Mouse (Mus musculus) limb, embryonic 15.5 days (tissue): Measurements from ENCODE around the gene Tpst1. TPM values are rescaled to one million over a fixed set of nuclear protein-coding genes. Genes with fewer than 3 reads are reported as not detected.

Source experiments
- ATAC-seq: fragments of 200-750 bp; cut with Nextera tagmentation; 2 replicates; pipeline ENCODE4 v1.8.0; 2017; ENCODE audit warnings: low read depth, moderate TSS enrichment; ENCODE audit not compliant: insufficient number of reproducible peaks, low FRiP score, low TSS enrichment
- H3K27ac ChIP-seq: fragments of 300-500 bp; sonication (generic); 2 replicates; pipeline ENCODE4 v1.5.1; 2015; ENCODE audit warnings: moderate library complexity, mild to moderate bottlenecking, inconsistent platforms
- H3K27me3 ChIP-seq: fragments of 300-500 bp; sonication (generic); 2 replicates; pipeline ENCODE4 v1.6.1; 2015; ENCODE audit warnings: inconsistent platforms
- H3K36me3 ChIP-seq: fragments of 300-500 bp; sonication (generic); 2 replicates; pipeline ENCODE4 v1.6.1; 2015; ENCODE audit warnings: inconsistent platforms
- H3K4me1 ChIP-seq: fragments of 300-500 bp; sonication (generic); 2 replicates; pipeline ENCODE4 v1.6.1; 2015; ENCODE audit warnings: inconsistent platforms
- H3K4me2 ChIP-seq: fragments of 300-500 bp; sonication (generic); 2 replicates; pipeline ENCODE4 v1.6.1; 2015; ENCODE audit warnings: mild to moderate bottlenecking, inconsistent platforms
- H3K4me3 ChIP-seq: fragments of 300-500 bp; sonication (generic); 2 replicates; pipeline ENCODE4 v1.5.1; 2015; ENCODE audit warnings: mild to moderate bottlenecking, inconsistent platforms
- H3K9ac ChIP-seq: fragments of 300-500 bp; sonication (generic); 2 replicates; pipeline ENCODE4 v1.6.1; 2015; ENCODE audit warnings: inconsistent platforms
- H3K9me3 ChIP-seq: fragments of 300-500 bp; sonication (generic); 2 replicates; pipeline ENCODE4 v1.6.1; 2016; ENCODE audit warnings: inconsistent platforms
- WGBS: fragments of 180-500 bp; shearing (Covaris S2); methylation state at CpG from one replicate; pipeline ENCODE4 v1.1.7; 2015; 5-methylcytosine and 5-hydroxymethylcytosine counted together
- polyA plus RNA-seq: library from polyadenylated mRNA; unstranded; fragments of >200 nt; fragmentation: Nextera tagmentation; extraction: Ambion mirVana; gene quantifications from 2 replicates; pipeline ENCODE4 v1.2.1, GENCODE M21; 2015

Tpst1 gene
- polyA plus RNA-seq, 1 experiment from 2014 or later = 123 TPM

GRCm38 (mm10) chr5:130159761-130160201, 86.7 kb downstream of the Tpst1 start:
- H3K4me1 ChIP-seq = no peaks in the 10 kb centered on the region
- H3K36me3 ChIP-seq = no peaks in the 10 kb centered on the region
- H3K27me3 ChIP-seq = no peaks in the 10 kb centered on the region
- no peak for ATAC-seq
- H3K9ac ChIP-seq = no peak overlapping the region
- H3K4me2 ChIP-seq = no peak overlapping the region
- no peak overlapping the region for H3K27ac ChIP-seq
- WGBS = 62% methylated on average over 7 of the region's 7 CpGs
- H3K9me3 ChIP-seq = no peaks in the 10 kb centered on the region
- no peak overlapping the region for H3K4me3 ChIP-seq

DNA sequence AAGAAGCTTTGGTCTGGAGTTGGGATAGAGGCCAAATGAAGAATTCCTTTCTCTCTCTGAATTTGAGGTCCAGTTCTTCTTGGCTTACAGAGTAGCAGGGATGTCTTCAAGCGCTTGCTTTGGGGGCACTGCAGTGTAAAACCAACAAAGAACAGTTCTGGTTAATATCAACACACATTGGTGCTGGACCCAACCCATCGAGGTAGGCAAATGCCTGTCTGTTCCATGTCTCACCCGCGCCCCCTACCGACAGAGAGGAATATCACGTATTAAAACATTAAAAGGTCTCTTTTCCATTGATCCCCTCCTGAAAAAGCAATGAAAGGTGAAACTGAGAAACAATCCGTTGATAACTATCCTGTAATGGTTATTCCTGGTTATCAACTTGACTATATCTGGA, 90.5 kb downstream of the Tpst1 start:
- no peak for ATAC-seq
- H3K9me3 ChIP-seq = no peaks in the 10 kb centered on the region
- H3K4me1 ChIP-seq = no peaks in the 10 kb centered on the region
- no peak overlapping the region for H3K27ac ChIP-seq
- H3K4me2 ChIP-seq = no peak overlapping the region
- H3K36me3 ChIP-seq = no peaks in the 10 kb centered on the region
- H3K27me3 ChIP-seq = no peaks in the 10 kb centered on the region
- WGBS = 5% methylated on average over 7 of the region's 7 CpGs
- H3K4me3 ChIP-seq = no peak overlapping the region
- H3K9ac ChIP-seq = no peak overlapping the region

DNA sequence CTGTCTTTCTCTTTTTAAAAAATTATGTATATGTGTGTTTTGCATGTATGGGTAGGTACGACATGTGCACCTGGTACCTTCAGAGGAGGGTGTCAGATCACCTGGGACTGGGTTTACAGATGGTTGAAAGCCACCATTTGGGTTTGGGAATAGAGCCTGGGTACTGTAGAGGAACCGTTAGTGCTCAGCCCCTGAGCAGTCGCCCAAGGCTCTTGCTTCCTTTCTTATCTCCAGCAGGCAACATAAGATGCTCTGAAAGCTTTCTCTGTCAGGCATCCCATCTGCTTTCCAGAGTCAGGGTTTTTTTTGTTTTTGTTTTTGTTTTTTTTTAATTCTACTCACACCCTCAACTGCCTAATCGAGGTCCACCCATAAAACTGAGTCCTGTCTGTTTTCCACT, 92.1 kb downstream of the Tpst1 start:
- no peaks in the 10 kb centered on the region for H3K9me3 ChIP-seq
- 74% methylated on average over 4 of the region's 4 CpGs for WGBS
- ATAC-seq = no peak
- H3K9ac ChIP-seq = no peak overlapping the region
- no peaks in the 10 kb centered on the region for H3K4me1 ChIP-seq
- H3K36me3 ChIP-seq = no peaks in the 10 kb centered on the region
- no peak overlapping the region for H3K27ac ChIP-seq
- no peak overlapping the region for H3K4me3 ChIP-seq
- no peaks in the 10 kb centered on the region for H3K27me3 ChIP-seq
- no peak overlapping the region for H3K4me2 ChIP-seq

- no peaks in the 10 kb centered on the region for H3K9me3 ChIP-seq
- no peak overlapping the region for H3K4me3 ChIP-seq
- no peaks in the 10 kb centered on the region for H3K36me3 ChIP-seq
- no peak overlapping the region for H3K9ac ChIP-seq
- no peak overlapping the region for H3K27ac ChIP-seq
- ATAC-seq = no peak
- peaks cover 24% of the 10 kb centered on the region for H3K4me1 ChIP-seq
- H3K27me3 ChIP-seq = no peaks in the 10 kb centered on the region
- WGBS = 48% methylated on average over 6 of the region's 6 CpGs
- no peak overlapping the region for H3K4me2 ChIP-seq
Measured at GRCm38 (mm10) chr5:130169109-130169508, 96.0 kb downstream of the Tpst1 start.

- Histone ChIP-seq H3K36me3 (no peaks in the 10 kb centered on the region), H3K27ac (peak overlapping the region; percentile 88), H3K4me1 (peaks cover 25% of the 10 kb centered on the region), H3K4me3 (peak overlapping the region; percentile 89), H3K9ac (peak overlapping the region; percentile 94), H3K9me3 (no peaks in the 10 kb centered on the region), H3K27me3 (no peaks in the 10 kb centered on the region), H3K4me2 (peak overlapping the region; percentile 64)
- no peak for ATAC-seq
- 13% methylated on average over 6 of the region's 6 CpGs for WGBS
Measured at GRCm38 (mm10) chr5:130170666-130171422, 97.7 kb downstream of the Tpst1 start.

DNA sequence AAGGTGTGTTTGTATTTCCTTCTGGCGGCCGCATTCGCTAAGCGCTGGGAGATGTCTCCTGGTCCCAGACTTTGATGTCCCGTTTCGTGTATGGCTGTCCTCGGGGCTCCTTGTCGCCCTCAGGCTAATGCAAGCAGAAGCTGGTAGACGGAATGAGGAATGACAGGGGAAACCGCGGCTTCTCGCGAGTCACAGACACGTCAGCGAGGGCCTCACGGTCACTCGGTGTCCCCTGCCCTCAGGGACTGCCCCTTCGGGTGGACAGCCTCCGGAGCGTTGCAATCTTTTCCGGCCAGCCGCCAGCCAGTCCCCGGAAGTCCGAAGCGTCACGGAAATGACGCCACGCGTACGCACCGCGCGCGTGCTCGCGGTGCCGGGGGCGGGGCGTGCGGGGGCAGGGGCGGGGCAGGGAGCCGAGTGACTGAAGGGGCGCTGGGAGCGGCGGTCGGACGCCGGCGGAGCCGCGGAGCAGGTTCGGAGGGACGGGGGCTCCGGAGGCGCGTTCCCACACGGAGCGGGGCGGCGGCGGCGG, 98.4 kb downstream of the Tpst1 start, which contains the start of gene Rabgef1:
TSS of gene Rabgef1 (plus strand) at position 376 of the 532 bp plus-strand sequence.
- ATAC-seq = peak; percentile 87
- under 1% methylated on average over 42 of the region's 62 CpGs for WGBS

GRCm38 (mm10) chr5:130171956-130172601, 99.0 kb downstream of the Tpst1 start:
- Histone ChIP-seq H3K4me1 (peaks cover 25% of the 10 kb centered on the region), H3K9me3 (no peaks in the 10 kb centered on the region), H3K4me3 (peak overlapping the region; percentile 89), H3K27me3 (no peaks in the 10 kb centered on the region), H3K36me3 (no peaks in the 10 kb centered on the region), H3K27ac (peak overlapping the region; percentile 88), H3K4me2 (peak overlapping the region; percentile 64), H3K9ac (peak overlapping the region; percentile 94)
- under 1% methylated on average over 38 of the region's 46 CpGs for WGBS
- ATAC-seq = peak; percentile 72

More for the DNA sequence above, 98.4 kb downstream of the Tpst1 start, which contains the start of gene Rabgef1:
- peak within 1 kb of the TSS; percentile 64 for H3K4me2 ChIP-seq
- H3K27ac ChIP-seq = peak within 1 kb of the TSS; percentile 88
- H3K36me3 ChIP-seq = no peaks in the 10 kb centered on the region
- H3K9ac ChIP-seq = peak within 1 kb of the TSS; percentile 94
- H3K4me1 ChIP-seq = peaks cover 25% of the 10 kb centered on the region
- H3K9me3 ChIP-seq = no peaks in the 10 kb centered on the region
- H3K4me3 ChIP-seq = peak within 1 kb of the TSS; percentile 89
- no peaks in the 10 kb centered on the region for H3K27me3 ChIP-seq

DNA sequence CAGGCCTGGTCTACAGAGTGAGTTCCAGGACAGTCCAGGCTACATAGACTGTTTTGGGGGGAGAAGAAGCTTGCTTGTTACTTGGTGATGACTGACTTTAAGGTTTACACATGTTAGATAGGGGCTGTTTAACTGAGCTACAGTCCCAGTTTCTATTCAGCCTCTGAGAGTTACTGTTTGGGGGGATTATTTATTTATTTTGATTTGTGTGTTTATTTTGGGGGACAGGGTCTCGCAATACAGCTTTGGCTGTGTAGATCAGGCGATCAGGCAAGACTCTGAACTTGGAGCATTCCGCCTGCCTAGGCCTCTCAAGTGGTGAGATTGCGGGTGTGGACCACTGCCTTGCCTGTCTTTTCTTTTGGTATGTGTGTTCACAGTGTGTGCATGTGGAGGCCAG, 99.9 kb downstream of the Tpst1 start:
- Histone ChIP-seq H3K36me3 (no peaks in the 10 kb centered on the region), H3K27ac (no peak overlapping the region), H3K9me3 (no peaks in the 10 kb centered on the region), H3K4me2 (peak overlapping the region; percentile 64), H3K4me3 (0 out of 2 replicates have a peak overlapping the region, but pooled peaks have one; percentile 89), H3K9ac (no peak overlapping the region), H3K27me3 (no peaks in the 10 kb centered on the region), H3K4me1 (peaks cover 27% of the 10 kb centered on the region)
- WGBS = 89% methylated on average over 4 of the region's 4 CpGs
- ATAC-seq = no peak

DNA sequence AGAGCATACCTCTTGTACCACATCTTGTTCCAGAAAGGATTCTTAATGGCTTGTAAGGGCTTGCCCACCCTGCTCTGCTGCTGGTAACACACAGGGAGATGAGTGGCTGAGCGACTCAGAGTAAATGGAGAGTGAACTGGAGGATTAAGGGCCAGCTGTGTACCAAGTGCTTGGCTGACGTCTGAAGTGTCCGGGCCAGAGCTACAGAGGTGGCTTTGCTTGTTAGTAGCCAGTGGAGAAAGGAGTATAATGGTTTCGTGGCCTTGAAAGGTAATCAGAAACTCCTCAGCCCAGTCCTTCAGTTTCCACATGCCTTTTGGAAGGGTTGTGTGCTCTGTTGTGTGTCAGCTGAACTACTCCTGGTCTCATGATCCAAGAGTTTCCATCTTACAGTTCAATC, 104.7 kb downstream of the Tpst1 start:
- no peak overlapping the region for H3K9ac ChIP-seq

GRCm38 (mm10) chr5:130180362-130180761, 107.2 kb downstream of the Tpst1 start:
- Histone ChIP-seq H3K27ac (no peak overlapping the region), H3K36me3 (no peaks in the 10 kb centered on the region), H3K4me3 (no peak overlapping the region), H3K4me1 (peaks cover 8% of the 10 kb centered on the region; the same call in 1 of the 2 replicates), H3K9ac (no peak overlapping the region), H3K27me3 (no peaks in the 10 kb centered on the region), H3K4me2 (no peak overlapping the region), H3K9me3 (no peaks in the 10 kb centered on the region)
- ATAC-seq = no peak
- 65% methylated on average over 7 of the region's 7 CpGs for WGBS

More for the DNA sequence above, 104.7 kb downstream of the Tpst1 start:
- 45% methylated on average over 4 of the region's 4 CpGs for WGBS
- H3K9me3 ChIP-seq = no peaks in the 10 kb centered on the region
- H3K27me3 ChIP-seq = no peaks in the 10 kb centered on the region
- no peak overlapping the region for H3K27ac ChIP-seq
- no peaks in the 10 kb centered on the region for H3K36me3 ChIP-seq
- H3K4me3 ChIP-seq = no peak overlapping the region
- H3K4me2 ChIP-seq = no peak overlapping the region
- no peak for ATAC-seq
- H3K4me1 ChIP-seq = peaks cover 19% of the 10 kb centered on the region

DNA sequence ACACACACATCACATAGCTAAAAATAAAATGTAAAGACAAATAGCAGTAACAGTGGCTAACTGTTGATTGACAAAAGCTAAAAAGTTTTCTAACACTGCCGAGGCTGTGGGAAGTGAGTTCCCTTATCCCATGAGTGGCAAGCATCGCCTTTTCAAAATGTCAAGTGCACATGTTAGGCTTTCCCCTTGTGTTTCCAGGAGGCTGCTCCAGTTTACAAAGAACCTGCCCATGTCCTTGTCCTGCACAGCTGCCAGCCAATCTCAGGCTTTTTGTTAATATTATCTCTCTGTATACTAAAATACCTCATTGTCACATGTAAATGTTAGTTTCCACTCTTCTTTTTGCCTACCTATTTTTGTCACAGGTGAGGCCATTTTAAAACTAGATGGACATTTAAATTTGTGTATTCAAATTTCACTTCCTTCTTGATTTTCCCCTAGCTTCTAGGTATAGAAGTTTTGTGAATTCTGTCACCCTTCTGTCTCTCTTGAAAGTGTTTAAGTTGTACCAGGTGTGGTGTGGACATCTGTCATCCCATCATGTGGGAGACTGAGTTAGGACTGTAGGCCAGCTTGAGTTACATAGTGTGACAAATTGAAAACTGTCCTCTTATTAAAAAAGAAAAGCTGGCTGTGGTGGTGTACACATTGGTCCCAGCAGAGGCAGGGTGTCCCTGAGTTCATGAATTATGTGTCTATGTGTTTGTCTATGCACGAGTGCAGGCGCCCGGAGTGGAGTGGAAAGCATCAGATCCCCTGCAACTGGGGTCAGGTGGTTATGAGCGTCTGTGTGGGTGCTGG, 108.8 kb downstream of the Tpst1 start:
- no peaks in the 10 kb centered on the region for H3K27me3 ChIP-seq
- no peak overlapping the region for H3K27ac ChIP-seq
- H3K4me2 ChIP-seq = no peak overlapping the region
- ATAC-seq = no peak
- no peak overlapping the region for H3K4me3 ChIP-seq
- no peak overlapping the region for H3K9ac ChIP-seq
- whole genome bisulfite sequencing = 84% methylated on average over 6 of the region's 6 CpGs
- no peaks in the 10 kb centered on the region for H3K36me3 ChIP-seq
- H3K4me1 ChIP-seq = peaks cover 8% of the 10 kb centered on the region; the same call in 1 of the 2 replicates
- no peaks in the 10 kb centered on the region for H3K9me3 ChIP-seq
